Mouse (Mus musculus): Measurements from ENCODE around the gene Gm45021.

DNA sequence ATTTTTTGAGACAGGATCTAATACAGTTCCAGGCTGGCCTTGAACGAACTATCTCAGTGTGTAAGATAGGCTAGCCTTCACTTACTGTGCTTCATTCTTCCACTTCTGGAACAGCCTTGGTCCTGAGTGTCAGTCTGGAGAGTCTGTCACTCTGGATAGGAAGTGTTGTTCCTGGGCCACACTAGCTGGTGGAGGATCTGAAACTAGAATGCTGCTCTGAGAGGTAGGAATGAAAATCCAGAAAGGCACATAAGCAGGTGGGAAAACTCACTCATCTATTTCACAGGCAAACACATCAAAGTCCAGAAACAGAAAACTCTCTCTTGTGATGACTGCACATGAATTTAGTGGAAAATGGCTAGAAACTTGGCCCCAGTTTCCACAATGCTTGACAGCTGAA lies 11.2 kb downstream of the Gm45021 start:
- TF ChIP-seq CTCF (IDR thresholded peaks at IDR 0.05; ENCODE audit: extremely low read depth, insufficient read depth, low read length) = no peak
- no peak for TF ChIP-seq POLR2A (IDR thresholded peaks at IDR 0.05; ENCODE audit: extremely low read depth, insufficient read depth, low read length)
